Mouse (Mus musculus) MEL (cell line): ENCODE measurements around the gene Stam.

Experiments
- ETS1 ChIP-seq: IDR thresholded peaks from 2 replicates; pipeline ENCODE4 v1.6.1; 2012; ENCODE audit warnings: low read depth, mild to moderate bottlenecking, inconsistent platforms, low read length, improper control_type of control experiment, moderate library complexity
- MAX ChIP-seq: IDR thresholded peaks from 2 replicates; pipeline ENCODE4 v1.6.1; 2011; ENCODE audit warnings: low read length, improper control_type of control experiment
- MXI1 ChIP-seq: IDR thresholded peaks from 2 replicates; pipeline ENCODE4 v1.6.1; 2011; ENCODE audit warnings: mild to moderate bottlenecking, low read depth, low read length, improper control_type of control experiment
- POLR2A ChIP-seq, 2 experiments: IDR thresholded peaks; 2 replicates each; pipeline ENCODE4 v1.6.1; 2011 to 2012; ENCODE audit warnings: low read length in 2 of 2, mild to moderate bottlenecking in 2 of 2, control low read depth in 1 of 2, improper control_type of control experiment in 1 of 2, low read depth in 1 of 2, moderate library complexity in 1 of 2; ENCODE audit not compliant: control insufficient read depth in 1 of 2, insufficient read depth in 1 of 2, poor library complexity in 1 of 2
- RCOR1 ChIP-seq: IDR thresholded peaks from 2 replicates; pipeline ENCODE4 v1.6.1; 2012; ENCODE audit warnings: low read depth, mild to moderate bottlenecking, inconsistent platforms, low read length, improper control_type of control experiment

- TF ChIP-seq ETS1 (no peak), POLR2A (IDR thresholded peaks at IDR 0.05; ENCODE audit: control insufficient read depth in 1 of 2, insufficient read depth in 1 of 2, low read depth in 1 of 2, low read length in 2 of 2, poor library complexity in 1 of 2) (no peak), MAX (no peak), MXI1 (no peak), RCOR1 (no peak)
These were observed 913 bp upstream of the Stam start for GRCm38 (mm10) chr2:14073008-14073361.
